Mouse (Mus musculus) layer of hippocampus, adult 11-12 months (tissue): ENCODE results near the gene Ugt1a5.
"Not testable (repeated sequence)": the region's sequence is repeated elsewhere in the genome, so short reads cannot be mapped to it uniquely, and the experiment has no call there.

Source experiments
- DNase-seq: peaks from one replicate; pipeline ENCODE4 v3.0.0; 2022; ENCODE audit warnings: low spot score

Gene Ugt1a5

GRCm38 (mm10) chr1:88165711-88166110 is at the start of gene Ugt1a5:
Gene Ugt1a5 (plus strand): TSS chr1:88166012.
- no peak for DNase-seq

- not testable (repeated sequence) for DNase-seq
Observed at GRCm38 (mm10) chr1:88120550-88120949, 45.3 kb upstream of the Ugt1a5 start.

- not testable (repeated sequence) for DNase-seq
Observed at GRCm38 (mm10) chr1:88121521-88121920, 44.3 kb upstream of the Ugt1a5 start.

GRCm38 (mm10) chr1:88125827-88126360 is 39.9 kb upstream of the Ugt1a5 start:
- DNase-seq: not testable (repeated sequence)

- not testable (repeated sequence) for DNase-seq
Observed at GRCm38 (mm10) chr1:88129091-88129490, 36.7 kb upstream of the Ugt1a5 start.

- not testable (repeated sequence) for DNase-seq
Observed at GRCm38 (mm10) chr1:88130223-88130622, 35.6 kb upstream of the Ugt1a5 start.

GRCm38 (mm10) chr1:88133908-88134456 is 31.8 kb upstream of the Ugt1a5 start:
- no peak for DNase-seq

GRCm38 (mm10) chr1:88134457-88135011 is 31.3 kb upstream of the Ugt1a5 start, which contains the start of gene Ugt1a6a:
Gene Ugt1a6a (plus strand): TSS chr1:88134809.
- DNase-seq: peak; percentile 7

- not testable (repeated sequence) for DNase-seq
Observed at GRCm38 (mm10) chr1:88135229-88135904, 30.4 kb upstream of the Ugt1a5 start.

- DNase-seq: no peak
Observed at GRCm38 (mm10) chr1:88136646-88137045, 29.2 kb upstream of the Ugt1a5 start.

GRCm38 (mm10) chr1:88137264-88137663 is 28.5 kb upstream of the Ugt1a5 start:
- DNase-seq: no peak

GRCm38 (mm10) chr1:88138145-88138544 is 27.7 kb upstream of the Ugt1a5 start:
- no peak for DNase-seq

GRCm38 (mm10) chr1:88140492-88140891 is 25.3 kb upstream of the Ugt1a5 start:
- not testable (repeated sequence) for DNase-seq

GRCm38 (mm10) chr1:88143966-88144675 is 21.7 kb upstream of the Ugt1a5 start:
- DNase-seq: peak; percentile 46

- not testable (repeated sequence) for DNase-seq
Observed at GRCm38 (mm10) chr1:88145278-88145677, 20.5 kb upstream of the Ugt1a5 start.

- not testable (repeated sequence) for DNase-seq
Observed at GRCm38 (mm10) chr1:88150133-88150532, 15.7 kb upstream of the Ugt1a5 start.

GRCm38 (mm10) chr1:88158430-88158829 is 7.4 kb upstream of the Ugt1a5 start:
- no peak for DNase-seq

- not testable (repeated sequence) for DNase-seq
Observed at GRCm38 (mm10) chr1:88172190-88172589, 6.4 kb downstream of the Ugt1a5 start.

GRCm38 (mm10) chr1:88179657-88180056 is 13.8 kb downstream of the Ugt1a5 start:
- no peak for DNase-seq

GRCm38 (mm10) chr1:88186325-88186935 is 20.6 kb downstream of the Ugt1a5 start:
- no peak for DNase-seq

- DNase-seq: no peak
Observed at GRCm38 (mm10) chr1:88192136-88192535, 26.3 kb downstream of the Ugt1a5 start.

- DNase-seq: no peak
Observed at GRCm38 (mm10) chr1:88195687-88196086, 29.9 kb downstream of the Ugt1a5 start.
